9 mouse cellular contexts compared by ENCODE assay signal in the genomic region with DNA sequence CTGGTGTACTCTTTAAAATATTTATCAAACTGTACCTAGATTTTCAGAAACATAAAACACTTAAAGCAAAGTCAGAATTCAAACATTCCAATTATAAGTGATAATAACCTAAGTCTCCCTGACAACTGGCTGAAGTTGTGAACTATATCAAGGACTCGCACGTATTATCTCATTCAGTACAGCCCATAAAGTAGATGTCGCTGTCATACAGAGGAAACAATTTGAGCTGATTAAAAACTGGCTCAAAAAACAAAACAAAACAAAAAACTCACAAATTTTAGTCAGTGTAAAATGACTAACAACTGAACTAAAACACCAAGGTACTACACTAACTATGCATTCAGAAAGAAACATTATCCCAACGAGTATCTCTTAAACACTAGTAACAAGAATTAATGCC. TPM values are rescaled to one million over a fixed set of nuclear protein-coding genes. Genes with fewer than 3 reads are reported as not detected.
DNase-seq lines count a peak whose midpoint lies in the region; ATAC-seq lines count a peak whose summit lies in the region.
"Had no signal": no experiment of that assay in that cellular context is flagged by ENCODE, and none has a peak within 500 bp of the region (broad histone marks: within the 10 kb centered on the region; RNA-seq: fewer than 3 reads in every experiment).

No protein-coding gene starts in this region.

- DNase-seq in heart, postnatal 25 days (ENCODE audit: low spot score) = no peak
- DNase-seq in ovary, postnatal 14 days (ENCODE audit: low spot score) = no peak
- no peak for DNase-seq in layer of hippocampus, postnatal 14 days (ENCODE audit: low spot score in 2 of 2)
- no peak for DNase-seq in left cerebral cortex, adult 11 months (ENCODE audit: low spot score)
- DNase-seq: cerebellum, adult 9-11 months had no signal

- peak overlapping the region; percentile 58 for H3K4me3 ChIP-seq in heart, embryonic 16.5 days (ENCODE audit: low read length)
- peak overlapping the region; percentile 37 for H3K4me3 ChIP-seq in hindbrain, embryonic 16.5 days (ENCODE audit: low read length)
- peak overlapping the region; percentile 40 for H3K4me3 ChIP-seq in midbrain, embryonic 13.5 days (replicated peaks)

- peak overlapping the region; percentile 71 for H3K9ac ChIP-seq in heart, embryonic 16.5 days (ENCODE audit: low read length)
- H3K9ac ChIP-seq in hindbrain, embryonic 16.5 days (ENCODE audit: low read depth, low read length) = no peak overlapping the region
- H3K9ac ChIP-seq in midbrain, embryonic 13.5 days (replicated peaks) = no peak overlapping the region

- peaks cover 41% of the 10 kb centered on the region for H3K4me1 ChIP-seq in heart, embryonic 16.5 days (ENCODE audit: control insufficient read depth, insufficient read depth, low read length)
- peaks cover 15% of the 10 kb centered on the region for H3K4me1 ChIP-seq in hindbrain, embryonic 16.5 days (ENCODE audit: control insufficient read depth, insufficient read depth, low read depth, low read length)
- H3K4me1 ChIP-seq in midbrain, embryonic 13.5 days (replicated peaks) = peaks cover 31% of the 10 kb centered on the region

- 20% methylated on average over 4 of the region's 4 CpGs for WGBS in heart, embryonic 16.5 days
- 33% methylated on average over 4 of the region's 4 CpGs for WGBS in hindbrain, embryonic 16.5 days
- 45% methylated on average over 4 of the region's 4 CpGs for WGBS in midbrain, embryonic 13.5 days

- no peaks in the 10 kb centered on the region for H3K9me3 ChIP-seq in heart, embryonic 16.5 days (replicated peaks; ENCODE audit: control insufficient read depth, low read length)
- H3K9me3 ChIP-seq in hindbrain, embryonic 16.5 days (ENCODE audit: control insufficient read depth, low read length) = no peaks in the 10 kb centered on the region
- no peaks in the 10 kb centered on the region for H3K9me3 ChIP-seq in midbrain, embryonic 13.5 days

- H3K36me3 ChIP-seq in heart, embryonic 16.5 days (ENCODE audit: control insufficient read depth, insufficient read depth) = no peaks in the 10 kb centered on the region
- H3K36me3 ChIP-seq in hindbrain, embryonic 16.5 days (ENCODE audit: control insufficient read depth, insufficient read depth, low read length) = no peaks in the 10 kb centered on the region
- H3K36me3 ChIP-seq in midbrain, embryonic 13.5 days = no peaks in the 10 kb centered on the region

- H3K27ac ChIP-seq in heart, embryonic 16.5 days (ENCODE audit: low read length) = peak overlapping the region; percentile 32
- no peak overlapping the region for H3K27ac ChIP-seq in hindbrain, embryonic 16.5 days (ENCODE audit: low read depth, low read length)
- no peak overlapping the region for H3K27ac ChIP-seq in midbrain, embryonic 13.5 days

- no peaks in the 10 kb centered on the region for H3K27me3 ChIP-seq in heart, embryonic 16.5 days (ENCODE audit: control insufficient read depth, insufficient read depth, low read length)
- no peaks in the 10 kb centered on the region for H3K27me3 ChIP-seq in hindbrain, embryonic 16.5 days (replicated peaks; ENCODE audit: control insufficient read depth, insufficient read depth, low read length)
- H3K27me3 ChIP-seq in midbrain, embryonic 13.5 days = no peaks in the 10 kb centered on the region

- intact Hi-C loops in heart, postnatal 25 days (cut with DNase I) = loop anchor here (5.0 kb wide), 1 partner anchor 35 kb away; no protein-coding TSS in a partner anchor

- H3K4me2 ChIP-seq in heart, embryonic 16.5 days (ENCODE audit: low read depth, low read length) = peak overlapping the region; percentile 72
- peak overlapping the region; percentile 92 for H3K4me2 ChIP-seq in hindbrain, embryonic 16.5 days (ENCODE audit: low read length)
- H3K4me2 ChIP-seq in midbrain, embryonic 13.5 days (replicated peaks) = peak overlapping the region; percentile 68

- ATAC-seq in heart, embryonic 16.5 days (replicated peaks; ENCODE audit: extremely low read depth, insufficient read depth, low FRiP score) = no peak
- ATAC-seq in common myeloid progenitor, adult 5-6 weeks (replicated peaks; ENCODE audit: low read depth, poor library complexity, severe bottlenecking) = 0 out of 2 replicates have a peak, but pooled peaks have one; percentile 12
- no peak for ATAC-seq in hindbrain, embryonic 16.5 days
- no peak for ATAC-seq in midbrain, embryonic 13.5 days

RNA-seq across cellular contexts. Expression of a gene that starts 3.0 kb away (rescaled TPM):
- polyA plus RNA-seq in heart, embryonic 16.5 days (2015; fragmentation: Nextera tagmentation; extraction: Ambion mirVana) = 37.9 and 43.1 TPM in 2 replicates
- total RNA-seq in heart, postnatal 25 days (2021) = 10 to 100 TPM; 52.8 to 53.8 TPM
- total RNA-seq in common myeloid progenitor, adult 5-6 weeks (2017) = 72.5 and 107 TPM in 2 replicates
- polyA plus RNA-seq in hindbrain, embryonic 16.5 days (2015; fragmentation: Nextera tagmentation; extraction: Ambion mirVana) = 20.8 and 24.0 TPM in 2 replicates
- polyA plus RNA-seq in midbrain, embryonic 13.5 days (2015; fragmentation: Nextera tagmentation; extraction: Ambion mirVana) = 32.1 and 46.9 TPM in 2 replicates
- 100 to 1,000 TPM; 124 to 128 TPM for total RNA-seq in layer of hippocampus, postnatal 14 days (2021)
